Comparison of ENCODE assay signal across 8 mouse cellular contexts in genomic region chr10:83644865-83645715, GRCm38 (mm10). TPM values are rescaled to one million over a fixed set of nuclear protein-coding genes. Genes with fewer than 3 reads are reported as not detected.
A peak's percentile ranks its signal among the peaks of the same experiment; 100 is the strongest.
DNase-seq lines count a peak whose midpoint lies in the region; ATAC-seq lines count a peak whose summit lies in the region.

No protein-coding gene starts in this region.

- no peaks in the 10 kb centered on the region for H3K9me3 ChIP-seq in heart, embryonic 11.5 days (replicated peaks; ENCODE audit: control insufficient read depth, low read length)
- H3K9me3 ChIP-seq in liver, embryonic 11.5 days (ENCODE audit: control insufficient read depth, low read length), result no peaks in the 10 kb centered on the region

- H3K27me3 ChIP-seq in heart, embryonic 11.5 days (ENCODE audit: control insufficient read depth, insufficient read depth, low read length), result no peaks in the 10 kb centered on the region
- H3K27me3 ChIP-seq in liver, embryonic 11.5 days (replicated peaks; ENCODE audit: control insufficient read depth, insufficient read depth, low read length), result peaks cover 19% of the 10 kb centered on the region; the same call in 1 of the 2 replicates

- peak overlapping the region; percentile 6 for H3K9ac ChIP-seq in heart, embryonic 11.5 days (ENCODE audit: low read depth, low read length)
- no peak overlapping the region for H3K9ac ChIP-seq in liver, embryonic 11.5 days (ENCODE audit: low read depth, low read length)

- peak; percentile 65 for DNase-seq in layer of hippocampus, adult 9-11 months
- no peak for DNase-seq in layer of hippocampus, adult 18-20 months (ENCODE audit: low spot score in 2 of 2)
- DNase-seq in c-Kit-positive CD71-positive TER-119-negative erythroid progenitor cells, embryonic 14.5 days (ENCODE audit: low read depth), result peak; percentile 59
- DNase-seq in liver, embryonic 11.5 days (ENCODE audit: low spot score), result peak; percentile 61
- peak; percentile 31 for DNase-seq in naive thymus-derived CD4-positive, alpha-beta T cell, adult 2 months (ENCODE audit: low read depth)
- DNase-seq in kidney, adult 9 months, result no peak
- no peak for DNase-seq in right cerebral cortex, postnatal 10 days (ENCODE audit: low spot score in 2 of 2)

- H3K27ac ChIP-seq in heart, embryonic 11.5 days (ENCODE audit: low read depth, low read length), result peak overlapping the region; percentile 62
- H3K27ac ChIP-seq in liver, embryonic 11.5 days (ENCODE audit: low read depth, low read length), result peak overlapping the region; percentile 70

- peak; percentile 78 for ATAC-seq in heart, embryonic 11.5 days (replicated peaks; ENCODE audit: insufficient number of reproducible peaks, low FRiP score, low TSS enrichment)
- peak; percentile 96 for ATAC-seq in liver, embryonic 11.5 days (replicated peaks; ENCODE audit: low FRiP score)

- H3K36me3 ChIP-seq in heart, embryonic 11.5 days (ENCODE audit: control insufficient read depth, insufficient read depth, low read length), result no peaks in the 10 kb centered on the region
- no peaks in the 10 kb centered on the region for H3K36me3 ChIP-seq in liver, embryonic 11.5 days (ENCODE audit: control insufficient read depth, insufficient read depth, low read length)

- WGBS in heart, embryonic 11.5 days (ENCODE audit: insufficient replicate concordance), result 39% methylated on average over 16 of the region's 16 CpGs
- 34% methylated on average over 16 of the region's 16 CpGs for WGBS in liver, embryonic 11.5 days

- 0 out of 2 replicates have a peak overlapping the region, but pooled peaks have one; percentile 12 for H3K4me3 ChIP-seq in heart, embryonic 11.5 days (ENCODE audit: low read depth, low read length)
- H3K4me3 ChIP-seq in liver, embryonic 11.5 days (ENCODE audit: low read depth, low read length), result no peak overlapping the region; the same call in 1 of the 2 replicates

- peaks cover 38% of the 10 kb centered on the region for H3K4me1 ChIP-seq in heart, embryonic 11.5 days (ENCODE audit: control insufficient read depth, insufficient read depth, low read length)
- H3K4me1 ChIP-seq in liver, embryonic 11.5 days (replicated peaks; ENCODE audit: control insufficient read depth, insufficient read depth, low read length), result peaks cover 27% of the 10 kb centered on the region

- peak overlapping the region; percentile 42 for H3K4me2 ChIP-seq in heart, embryonic 11.5 days
- peak overlapping the region; percentile 49 for H3K4me2 ChIP-seq in liver, embryonic 11.5 days

RNA-seq across cellular contexts. Expression of gene Appl2, which starts 3.4 kb away (rescaled TPM):
- 10 to 100 TPM; 72.6 to 87.7 TPM for total RNA-seq in layer of hippocampus, adult 18-20 months (2021)
- 25.2 and 28.9 TPM in 2 replicates for polyA plus RNA-seq in heart, embryonic 11.5 days (2014; fragmentation: Nextera tagmentation; extraction: Ambion mirVana)
- polyA plus RNA-seq in liver, embryonic 11.5 days (2014; fragmentation: Nextera tagmentation; extraction: Ambion mirVana), result 26.8 and 29.9 TPM in 2 replicates

Comparison
In these comparisons a context has a peak if more than half of its experiments do, and no peak if none do; other contexts are left out.
1. DNase-seq: peak in layer of hippocampus, adult 9-11 months (single experiment), c-Kit-positive CD71-positive TER-119-negative erythroid progenitor cells, embryonic 14.5 days (single experiment), liver, embryonic 11.5 days (single experiment) and naive thymus-derived CD4-positive, alpha-beta T cell, adult 2 months (single experiment); none in layer of hippocampus, adult 18-20 months (0 of 2), kidney, adult 9 months (single experiment) and right cerebral cortex, postnatal 10 days (0 of 2).